Mouse (Mus musculus) right cerebral cortex, postnatal 36 days (tissue): ENCODE measurements around the gene Ncoa5.

Experiments used
- DNase-seq, 2 experiments: peaks; one replicate each; pipeline ENCODE4 v3.0.0; 2022; ENCODE audit warnings: low spot score in 2 of 2, mixed read lengths in 1 of 2

Gene Ncoa5

DNA sequence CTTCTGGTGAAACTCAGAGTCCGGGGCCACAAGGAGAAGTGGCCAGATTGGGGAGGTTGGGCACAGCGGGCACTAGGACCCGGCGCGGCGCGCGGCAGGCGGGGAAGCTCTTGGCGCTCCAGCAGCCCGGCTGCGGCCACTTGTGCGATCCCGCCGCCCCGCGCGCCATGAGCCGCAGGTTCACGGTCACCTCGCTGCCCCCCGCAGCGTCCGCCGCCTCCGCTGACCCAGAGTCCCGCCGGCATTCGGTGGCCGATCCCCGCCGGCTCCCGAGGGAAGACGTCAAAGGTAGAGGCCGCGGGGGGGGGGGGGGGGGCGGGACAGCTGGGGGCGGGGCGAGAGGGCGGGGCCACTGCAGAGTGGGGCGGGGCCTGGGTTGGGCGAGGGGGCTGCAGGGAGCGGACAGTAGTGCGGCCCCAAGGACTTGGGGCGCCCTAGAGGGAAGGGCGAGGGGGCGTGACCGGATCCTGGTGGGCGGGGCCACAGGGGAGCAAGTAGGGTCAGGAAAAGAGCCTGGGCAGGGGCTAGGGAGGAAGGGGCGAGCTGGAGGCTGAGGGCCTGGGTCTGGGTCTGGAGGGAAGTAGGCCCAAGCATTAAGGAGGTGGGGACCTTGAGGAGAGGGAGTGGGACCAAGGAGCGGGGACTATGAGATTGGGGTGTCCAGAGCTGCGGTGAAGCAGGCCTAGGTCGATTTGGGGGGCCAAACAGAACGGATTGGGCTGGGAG lies 73.8 kb downstream of the Ncoa5 start, which contains the start of gene Slc12a5:
Gene Slc12a5, plus strand, starts transcription at position 87 of the 726 bp plus-strand sequence.
- no peak for DNase-seq

DNA sequence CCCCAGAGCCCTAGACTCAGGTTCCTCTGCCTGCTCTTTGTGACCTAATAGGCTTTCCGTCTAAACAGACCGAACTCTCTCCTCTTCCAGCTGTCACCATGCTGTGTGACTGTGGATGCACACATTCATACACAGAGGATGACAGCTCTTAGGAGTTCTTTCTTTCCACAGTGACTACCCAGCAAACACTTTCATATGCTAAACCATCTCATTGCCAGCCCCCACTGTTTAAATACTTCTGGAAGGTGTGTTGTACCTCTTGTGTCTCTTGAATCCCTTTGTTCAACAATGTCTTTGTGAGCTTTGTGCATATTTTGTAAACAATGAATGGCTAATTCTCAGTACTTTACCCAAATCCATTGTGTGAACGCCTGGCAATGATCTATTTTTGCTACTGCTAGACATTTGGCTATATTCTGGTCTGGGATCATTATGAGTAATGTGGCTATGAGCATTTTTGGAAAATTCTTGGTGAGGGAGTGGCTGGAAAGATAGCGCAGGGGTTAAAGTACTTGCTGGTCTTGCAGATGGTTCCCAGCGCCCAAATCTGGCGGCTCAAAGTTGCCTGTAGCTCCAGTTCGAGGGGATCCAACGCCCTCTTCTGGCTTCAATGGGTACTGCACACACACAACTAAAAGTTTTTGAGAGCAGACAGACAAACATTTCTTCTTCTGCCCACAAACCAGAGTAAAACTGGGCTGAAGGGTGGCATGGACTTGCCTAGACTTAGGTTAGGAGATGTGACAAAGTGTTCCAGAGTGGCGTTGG lies 76.9 kb downstream of the Ncoa5 start:
- no peak for DNase-seq

DNA sequence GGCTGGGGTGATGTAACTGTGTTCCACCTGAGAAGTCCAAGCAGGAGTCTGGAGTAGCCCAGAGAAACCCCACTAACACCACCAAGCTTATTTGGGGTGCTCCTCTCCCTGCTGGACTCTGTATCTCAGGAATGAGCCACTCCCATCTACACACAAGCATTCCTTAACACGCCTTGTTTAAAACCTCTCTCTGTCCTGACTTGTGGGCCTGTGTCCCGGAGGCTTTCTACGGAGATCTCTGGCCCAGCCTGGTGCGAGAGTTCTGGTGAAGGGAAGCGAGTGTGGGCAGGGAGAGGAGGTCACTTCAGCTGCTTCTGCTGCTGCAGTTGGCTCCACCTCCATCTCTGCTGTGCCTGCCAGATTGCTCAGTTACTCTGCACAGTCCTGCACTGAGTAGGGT lies 78.5 kb downstream of the Ncoa5 start:
- no peak for DNase-seq

DNA sequence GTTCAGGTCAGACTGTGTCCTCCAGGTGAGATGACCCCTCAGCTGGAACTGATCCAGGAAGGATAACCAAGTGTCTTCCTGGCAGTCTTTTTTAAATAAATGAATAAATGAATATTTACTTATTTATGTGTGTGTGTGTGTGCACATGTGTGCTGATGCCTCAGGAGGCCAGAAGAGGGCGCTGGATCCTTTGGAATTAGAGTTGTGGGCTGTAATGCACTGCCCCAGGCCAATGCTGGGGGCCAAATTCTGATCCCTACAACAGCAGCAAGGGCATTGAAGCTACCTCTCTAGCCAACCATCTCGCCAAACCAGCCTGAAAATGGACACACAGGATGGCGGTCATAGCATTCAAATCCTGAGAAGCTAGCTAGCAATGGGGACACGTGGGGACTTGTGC lies 78.9 kb downstream of the Ncoa5 start:
- no peak for DNase-seq

DNA sequence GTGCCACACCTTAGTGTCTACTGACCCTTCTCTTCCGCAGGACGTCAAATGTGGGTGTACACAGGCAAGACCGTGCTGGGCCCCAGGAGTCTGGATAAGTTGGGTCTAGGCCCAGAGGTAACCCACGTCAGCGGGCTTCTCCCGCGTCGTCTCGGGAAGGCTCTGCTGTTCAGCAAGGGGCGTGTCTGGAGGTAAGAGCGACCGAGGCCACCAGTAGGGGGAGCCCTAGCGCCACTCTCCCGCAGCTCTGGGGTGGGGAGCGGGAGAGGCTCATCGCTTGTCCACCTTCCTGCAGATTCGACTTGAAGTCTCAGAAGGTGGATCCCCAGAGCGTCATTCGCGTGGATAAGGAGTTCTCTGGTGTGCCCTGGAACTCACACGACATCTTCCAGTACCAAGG lies 81.4 kb downstream of the Ncoa5 start:
- DNase-seq: no peak

DNA sequence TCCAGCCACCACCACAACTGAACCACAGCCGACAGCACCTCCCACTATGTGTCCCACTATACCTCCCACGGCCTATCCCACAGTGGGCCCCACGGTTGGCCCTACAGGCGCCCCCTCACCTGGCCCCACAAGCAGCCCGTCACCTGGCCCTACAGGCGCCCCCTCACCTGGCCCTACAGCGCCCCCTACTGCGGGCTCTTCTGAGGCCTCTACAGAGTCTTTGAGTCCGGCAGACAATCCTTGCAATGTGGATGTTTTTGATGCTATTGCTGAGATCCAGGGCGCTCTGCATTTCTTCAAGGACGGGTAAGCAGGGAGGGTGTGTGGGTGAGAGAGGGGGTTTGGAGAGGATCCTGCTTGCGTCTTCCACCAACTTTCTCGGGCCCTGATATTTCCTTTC lies 82.2 kb downstream of the Ncoa5 start:
- DNase-seq: no peak

DNA sequence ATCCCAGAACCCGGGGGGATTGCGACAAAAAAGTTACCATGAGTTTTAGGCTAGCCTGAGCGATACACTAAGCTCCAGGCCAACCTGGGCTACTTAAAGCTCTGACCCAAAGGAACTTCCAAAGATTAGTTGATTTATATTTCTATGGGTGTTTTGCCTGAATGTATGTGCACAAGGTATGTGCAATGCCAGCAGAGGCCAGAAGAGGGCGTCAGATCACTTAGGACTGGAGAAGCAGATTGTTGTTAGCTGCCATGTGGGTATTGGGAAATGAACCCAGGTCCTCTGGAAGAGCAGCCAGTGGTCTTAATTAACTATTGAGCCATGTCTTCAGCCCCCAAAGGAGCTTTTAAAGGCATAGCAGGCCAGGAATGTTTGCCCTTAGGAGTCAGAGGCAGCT lies 82.9 kb downstream of the Ncoa5 start:
- DNase-seq: no peak

DNA sequence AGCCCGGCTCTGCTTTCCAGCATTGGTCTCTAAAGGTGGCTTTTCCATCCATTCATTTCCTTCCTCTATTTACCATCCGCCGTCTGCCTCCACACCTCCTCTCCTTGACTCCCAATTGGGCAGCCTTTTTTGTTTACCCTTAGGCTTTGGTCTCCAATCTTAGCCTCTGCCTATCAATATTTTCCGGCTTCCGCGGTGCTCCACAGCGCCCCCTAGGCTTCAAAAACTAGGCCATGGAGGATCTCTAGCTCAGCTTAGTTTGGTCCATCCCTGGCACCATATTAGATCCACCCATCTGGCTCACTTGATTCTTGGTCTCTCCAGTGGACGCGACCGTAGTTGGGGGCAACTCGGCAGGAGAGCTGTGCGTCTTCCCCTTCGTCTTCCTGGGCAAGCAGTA lies 84.2 kb downstream of the Ncoa5 start:
- DNase-seq: no peak
